Mouse (Mus musculus) heart, adult 9 months (tissue): ENCODE measurements around the gene Gcnt4.
"Not testable (repeated sequence)": the region's sequence is repeated elsewhere in the genome, so short reads cannot be mapped to it uniquely, and the experiment has no call there.

Experiments
- DNase-seq, 2 experiments: peaks; one replicate each; pipeline ENCODE4 v3.0.0; 2022; ENCODE audit warnings: low spot score in 2 of 2

The Gcnt4 gene

GRCm38 (mm10) chr13:96923999-96924961, at the start of gene Gcnt4:
Gcnt4 (plus strand) TSS chr13:96924689.
- peak; percentile 43 to 49 for DNase-seq

GRCm38 (mm10) chr13:96878220-96879057, 46.0 kb upstream of the Gcnt4 start:
- DNase-seq, result no peak

- no peak for DNase-seq
These were observed 40.0 kb upstream of the Gcnt4 start for GRCm38 (mm10) chr13:96884534-96884933.

GRCm38 (mm10) chr13:96889985-96890384, 34.5 kb upstream of the Gcnt4 start:
- DNase-seq, result no peak

GRCm38 (mm10) chr13:96895144-96895543, 29.3 kb upstream of the Gcnt4 start:
- no peak for DNase-seq

- no peak for DNase-seq
These were observed 17.8 kb upstream of the Gcnt4 start for GRCm38 (mm10) chr13:96906717-96907116.

- DNase-seq, result no peak
These were observed 13.3 kb upstream of the Gcnt4 start for GRCm38 (mm10) chr13:96911202-96911601.

GRCm38 (mm10) chr13:96923134-96923533, 1.4 kb upstream of the Gcnt4 start:
- not testable (repeated sequence) for DNase-seq

- DNase-seq, result peak in 1 of 2 experiments; percentile 1
These were observed 676 bp downstream of the Gcnt4 start for GRCm38 (mm10) chr13:96924985-96925745.

GRCm38 (mm10) chr13:96925991-96926725, 1.7 kb downstream of the Gcnt4 start:
- DNase-seq, result no peak

GRCm38 (mm10) chr13:96927781-96928180, 3.3 kb downstream of the Gcnt4 start:
- no peak for DNase-seq

GRCm38 (mm10) chr13:96928432-96929039, 4.0 kb downstream of the Gcnt4 start:
- DNase-seq, result no peak

GRCm38 (mm10) chr13:96932745-96933144, 8.3 kb downstream of the Gcnt4 start:
- no peak for DNase-seq

GRCm38 (mm10) chr13:96933367-96933766, 8.9 kb downstream of the Gcnt4 start:
- no peak for DNase-seq

GRCm38 (mm10) chr13:96936173-96936777, 11.8 kb downstream of the Gcnt4 start:
- no peak for DNase-seq

- DNase-seq, result no peak
These were observed 12.6 kb downstream of the Gcnt4 start for GRCm38 (mm10) chr13:96937059-96937558.

- no peak for DNase-seq
These were observed 15.2 kb downstream of the Gcnt4 start for GRCm38 (mm10) chr13:96939680-96940079.

GRCm38 (mm10) chr13:96941481-96941880, 17.0 kb downstream of the Gcnt4 start:
- DNase-seq, result not testable (repeated sequence)

- DNase-seq, result no peak
These were observed 19.1 kb downstream of the Gcnt4 start for GRCm38 (mm10) chr13:96943571-96943970.

- DNase-seq, result no peak
These were observed 21.3 kb downstream of the Gcnt4 start for GRCm38 (mm10) chr13:96945748-96946147.
